Mouse (Mus musculus) liver, adult 2 months (tissue): ENCODE measurements around the gene Cnn1. TPM values are rescaled to one million over a fixed set of nuclear protein-coding genes. Genes with fewer than 3 reads are reported as not detected.
A peak's percentile ranks its signal among the peaks of the same experiment; 100 is the strongest.

ENCODE experiments used
- DNase-seq: peaks from one replicate; pipeline ENCODE4 v3.0.0-alpha.2; 2011; ENCODE audit warnings: low read depth, low spot score; ENCODE audit errors: extremely low read depth
- H3K27ac ChIP-seq: fragments of 200-500 bp; replicated peaks from 2 replicates; pipeline ENCODE4 v1.5.1; 2012; ENCODE audit warnings: low read depth, mild to moderate bottlenecking, control low read depth, inconsistent platforms, low read length; ENCODE audit not compliant: insufficient read depth
- H3K27me3 ChIP-seq: fragments of 200-500 bp; 2 replicates; pipeline ENCODE4 v1.6.1; 2012; ENCODE audit warnings: mild to moderate bottlenecking, moderate library complexity, low read length, inconsistent platforms; ENCODE audit not compliant: control insufficient read depth, insufficient read depth
- H3K36me3 ChIP-seq: fragments of 200-500 bp; 2 replicates; pipeline ENCODE4 v1.6.1; 2012; ENCODE audit warnings: low read length, inconsistent platforms; ENCODE audit not compliant: control insufficient read depth, insufficient read depth
- H3K4me1 ChIP-seq: fragments of 200-500 bp; 2 replicates; pipeline ENCODE4 v1.6.1; 2011; ENCODE audit warnings: low read length; ENCODE audit not compliant: control insufficient read depth, insufficient read depth
- H3K4me3 ChIP-seq: fragments of 200-500 bp; 2 replicates; pipeline ENCODE4 v1.5.1; 2011; ENCODE audit warnings: low read depth, mild to moderate bottlenecking, control low read depth, low read length, moderate library complexity; ENCODE audit not compliant: insufficient read depth
- H3K79me2 ChIP-seq: fragments of 200-500 bp; 2 replicates; pipeline ENCODE4 v1.6.1; 2012; ENCODE audit warnings: inconsistent platforms, mild to moderate bottlenecking, low read length, moderate library complexity; ENCODE audit not compliant: control insufficient read depth, insufficient read depth
- H3K9ac ChIP-seq: fragments of 200-500 bp; 2 replicates; pipeline ENCODE4 v1.6.1; 2012; ENCODE audit warnings: low read depth, mild to moderate bottlenecking, control low read depth, inconsistent platforms, low read length
- CTCF ChIP-seq: fragments of 200-500 bp; IDR thresholded peaks from 2 replicates; pipeline ENCODE4 v1.5.1; 2011; ENCODE audit warnings: low read depth, low read length, control low read depth
- POLR2A ChIP-seq: fragments of 200-500 bp; IDR thresholded peaks from 2 replicates; pipeline ENCODE4 v1.6.1; 2011; ENCODE audit warnings: low read length, control low read depth; ENCODE audit not compliant: insufficient read depth; ENCODE audit errors: extremely low read depth
- WGBS: fragments of 180-500 bp; shearing (Covaris S2); methylation state at CpG from one replicate; pipeline ENCODE4 v1.1.7; 2018; 5-methylcytosine and 5-hydroxymethylcytosine counted together
- polyA plus RNA-seq: library from polyadenylated mRNA; depleted of rRNA; stranded (reverse); fragments of >200 nt; gene quantifications from 2 replicates; pipeline ENCODE4 v1.2.3, GENCODE M21; 2012
- total RNA-seq: library from RNA; depleted of rRNA; stranded (reverse); fragments of >200 nt; gene quantifications from 2 replicates; pipeline ENCODE4 v1.2.3, GENCODE M21; 2014

Cnn1 gene
- total and polyA plus RNA-seq, 2 experiments = 0.22 to 0.28 TPM

- TF ChIP-seq POLR2A (no peak), CTCF (no peak)
- DNase-seq = no peak
- H3K4me3 ChIP-seq = no peak overlapping the region
- no peaks in the 10 kb centered on the region for H3K27me3 ChIP-seq
- no peaks in the 10 kb centered on the region for H3K79me2 ChIP-seq
- H3K27ac ChIP-seq = no peak overlapping the region
- WGBS = 89% methylated on average over 7 of the region's 7 CpGs
- H3K4me1 ChIP-seq = no peaks in the 10 kb centered on the region; the same call in 1 of the 2 replicates
- H3K9ac ChIP-seq = no peak overlapping the region
- H3K36me3 ChIP-seq = peaks cover 3% of the 10 kb centered on the region; the same call in 1 of the 2 replicates
Measured at GRCm38 (mm10) chr9:22123069-22123609, 24.1 kb downstream of the Cnn1 start.

DNA sequence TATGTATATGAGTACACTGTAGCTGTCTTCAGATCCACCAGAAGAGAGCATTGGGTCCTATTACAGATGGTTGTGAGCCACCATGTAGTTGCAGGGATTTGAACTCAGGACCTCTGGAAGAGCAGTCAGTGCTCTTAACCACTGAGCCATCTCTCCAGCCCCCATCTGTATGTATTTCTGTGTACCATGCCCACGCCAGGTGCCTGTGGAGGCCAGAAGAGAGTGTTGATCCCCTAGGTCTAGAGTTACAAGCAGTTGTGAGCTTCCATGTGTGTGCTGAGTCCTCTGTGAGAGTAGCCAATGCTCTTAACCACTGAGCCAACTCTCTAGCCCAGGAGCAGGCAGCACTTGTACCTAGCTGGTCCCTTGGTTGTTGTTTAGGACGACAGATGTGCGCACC, 25.2 kb downstream of the Cnn1 start:
- Histone ChIP-seq H3K4me3 (no peak overlapping the region), H3K4me1 (no peaks in the 10 kb centered on the region; the same call in 1 of the 2 replicates), H3K27ac (no peak overlapping the region), H3K27me3 (no peaks in the 10 kb centered on the region), H3K9ac (no peak overlapping the region), H3K36me3 (peaks cover 3% of the 10 kb centered on the region; the same call in 1 of the 2 replicates), H3K79me2 (no peaks in the 10 kb centered on the region)
- no peak for DNase-seq
- WGBS = 94% methylated on average over 3 of the region's 3 CpGs
- TF ChIP-seq CTCF (no peak), POLR2A (no peak)

- WGBS = 89% methylated on average over 15 of the region's 15 CpGs
- H3K4me1 ChIP-seq = no peaks in the 10 kb centered on the region
- no peaks in the 10 kb centered on the region for H3K79me2 ChIP-seq
- no peak for TF ChIP-seq POLR2A
- no peak for TF ChIP-seq CTCF
- peaks cover 3% of the 10 kb centered on the region; the same call in 1 of the 2 replicates for H3K36me3 ChIP-seq
- DNase-seq = no peak
- H3K27ac ChIP-seq = no peak overlapping the region
- no peak overlapping the region for H3K4me3 ChIP-seq
- H3K27me3 ChIP-seq = no peaks in the 10 kb centered on the region
- no peak overlapping the region for H3K9ac ChIP-seq
Measured at GRCm38 (mm10) chr9:22125246-22126027, 26.4 kb downstream of the Cnn1 start.

DNA sequence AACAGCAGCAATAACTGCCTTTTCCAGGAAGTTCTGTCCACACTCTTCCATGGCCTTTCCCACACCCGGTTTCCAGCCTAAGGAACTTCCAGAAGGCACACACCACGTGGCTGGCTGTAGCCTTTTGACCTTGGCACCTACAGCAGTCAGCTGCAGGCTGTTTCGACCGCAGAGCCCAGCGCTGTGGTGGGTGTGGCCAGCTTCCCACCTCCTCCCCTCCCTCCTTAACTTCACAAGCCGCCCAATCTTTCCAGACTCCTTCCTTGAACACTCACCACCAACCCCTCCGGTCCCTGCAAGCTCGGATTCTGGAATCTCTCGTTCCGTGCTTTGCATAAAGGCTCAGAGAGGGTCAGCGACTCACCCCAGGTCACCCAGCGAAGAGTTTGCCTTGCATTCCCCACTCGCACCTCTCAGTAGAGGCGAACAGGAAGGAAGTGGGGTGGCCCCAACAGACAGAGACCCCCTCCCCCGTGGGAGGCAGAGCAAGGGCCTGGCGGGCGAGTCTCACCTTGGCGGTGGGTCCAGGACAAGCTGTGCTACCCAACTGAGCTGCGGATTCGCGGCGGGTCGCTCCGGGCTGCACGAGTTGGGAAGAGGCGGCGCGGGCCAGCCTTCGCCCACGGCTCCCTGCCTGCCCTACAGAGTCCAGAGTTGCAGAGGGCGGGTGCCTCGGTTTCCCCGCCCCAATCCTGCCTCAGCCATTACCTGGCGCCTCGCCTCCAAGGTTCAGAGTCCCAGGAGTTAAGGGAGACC, 32.4 kb downstream of the Cnn1 start:
- Histone ChIP-seq H3K4me3 (peak overlapping the region; percentile 77), H3K27ac (peak overlapping the region; percentile 92), H3K4me1 (peaks cover 3% of the 10 kb centered on the region; the same call in 1 of the 2 replicates), H3K9ac (peak overlapping the region; percentile 86), H3K79me2 (no peaks in the 10 kb centered on the region), H3K36me3 (peaks cover 3% of the 10 kb centered on the region; the same call in 1 of the 2 replicates), H3K27me3 (no peaks in the 10 kb centered on the region)
- TF ChIP-seq CTCF (no peak), POLR2A (0 out of 2 replicates have a peak, but pooled peaks have one; percentile 49)
- WGBS = 5% methylated on average over 35 of the region's 35 CpGs
- DNase-seq = peak; percentile 92

- H3K27ac ChIP-seq = peak overlapping the region; percentile 92
- peak; percentile 71 for DNase-seq
- no peaks in the 10 kb centered on the region for H3K27me3 ChIP-seq
- 34% methylated on average over 11 of the region's 11 CpGs for WGBS
- TF ChIP-seq CTCF (no peak), POLR2A (no peak)
- H3K79me2 ChIP-seq = no peaks in the 10 kb centered on the region
- peak overlapping the region; percentile 86 for H3K9ac ChIP-seq
- peak overlapping the region; percentile 77 for H3K4me3 ChIP-seq
- H3K36me3 ChIP-seq = peaks cover 1% of the 10 kb centered on the region; the same call in 1 of the 2 replicates
- peaks cover 3% of the 10 kb centered on the region; the same call in 1 of the 2 replicates for H3K4me1 ChIP-seq
Measured at GRCm38 (mm10) chr9:22132220-22132619, 33.2 kb downstream of the Cnn1 start.
